Mouse (Mus musculus) thymus, adult 2 months (tissue): ENCODE data around the gene Foxk2. TPM values are rescaled to one million over a fixed set of nuclear protein-coding genes. Genes with fewer than 3 reads are reported as not detected.

Experiments
- DNase-seq: peaks from one replicate; pipeline ENCODE4 v3.0.0; 2021
- H3K27ac ChIP-seq: fragments of 200-500 bp; 2 replicates; pipeline ENCODE4 v1.5.1; 2012; ENCODE audit warnings: low read length, control low read depth; ENCODE audit not compliant: control insufficient read depth, insufficient read depth
- H3K27me3 ChIP-seq: fragments of 200-500 bp; 2 replicates; pipeline ENCODE4 v1.6.1; 2012; ENCODE audit warnings: mild to moderate bottlenecking, low read length, moderate library complexity, mixed read lengths; ENCODE audit not compliant: control insufficient read depth, insufficient read depth
- H3K36me3 ChIP-seq: fragments of 200-500 bp; 2 replicates; pipeline ENCODE4 v1.6.1; 2012; ENCODE audit warnings: mild to moderate bottlenecking, low read length, moderate library complexity; ENCODE audit not compliant: control insufficient read depth, insufficient read depth
- H3K4me1 ChIP-seq: fragments of 200-500 bp; replicated peaks from 2 replicates; pipeline ENCODE4 v1.6.1; 2012; ENCODE audit warnings: low read length; ENCODE audit not compliant: control insufficient read depth, insufficient read depth
- H3K4me3 ChIP-seq: fragments of 200-500 bp; 2 replicates; pipeline ENCODE4 v1.5.1; 2012; ENCODE audit warnings: mild to moderate bottlenecking, low read length, control low read depth, moderate library complexity; ENCODE audit not compliant: control insufficient read depth, insufficient read depth
- CTCF ChIP-seq: fragments of 200-500 bp; IDR thresholded peaks from 2 replicates; pipeline ENCODE4 v1.5.1; 2012; ENCODE audit warnings: mild to moderate bottlenecking, control low read depth, low read length, moderate library complexity, borderline replicate concordance; ENCODE audit not compliant: control insufficient read depth, poor library complexity, insufficient read depth; ENCODE audit errors: extremely low read depth
- POLR2A ChIP-seq: fragments of 200-500 bp; IDR thresholded peaks from 2 replicates; pipeline ENCODE4 v1.6.1; 2012; ENCODE audit warnings: mild to moderate bottlenecking, low read length, control low read depth, moderate library complexity; ENCODE audit not compliant: control insufficient read depth, poor library complexity, insufficient read depth; ENCODE audit errors: extremely low read depth
- WGBS: fragments of 180-500 bp; shearing (Covaris S2); methylation state at CpG from one replicate; pipeline ENCODE4 v1.1.7; 2018; 5-methylcytosine and 5-hydroxymethylcytosine counted together
- polyA plus RNA-seq: library from polyadenylated mRNA; depleted of rRNA; stranded (reverse); fragments of >200 nt; gene quantifications from 2 replicates; pipeline ENCODE4 v1.2.3, GENCODE M21; 2012; rRNA removed

The Foxk2 gene
- polyA plus RNA-seq, 1 experiment: 57.5 TPM

DNA sequence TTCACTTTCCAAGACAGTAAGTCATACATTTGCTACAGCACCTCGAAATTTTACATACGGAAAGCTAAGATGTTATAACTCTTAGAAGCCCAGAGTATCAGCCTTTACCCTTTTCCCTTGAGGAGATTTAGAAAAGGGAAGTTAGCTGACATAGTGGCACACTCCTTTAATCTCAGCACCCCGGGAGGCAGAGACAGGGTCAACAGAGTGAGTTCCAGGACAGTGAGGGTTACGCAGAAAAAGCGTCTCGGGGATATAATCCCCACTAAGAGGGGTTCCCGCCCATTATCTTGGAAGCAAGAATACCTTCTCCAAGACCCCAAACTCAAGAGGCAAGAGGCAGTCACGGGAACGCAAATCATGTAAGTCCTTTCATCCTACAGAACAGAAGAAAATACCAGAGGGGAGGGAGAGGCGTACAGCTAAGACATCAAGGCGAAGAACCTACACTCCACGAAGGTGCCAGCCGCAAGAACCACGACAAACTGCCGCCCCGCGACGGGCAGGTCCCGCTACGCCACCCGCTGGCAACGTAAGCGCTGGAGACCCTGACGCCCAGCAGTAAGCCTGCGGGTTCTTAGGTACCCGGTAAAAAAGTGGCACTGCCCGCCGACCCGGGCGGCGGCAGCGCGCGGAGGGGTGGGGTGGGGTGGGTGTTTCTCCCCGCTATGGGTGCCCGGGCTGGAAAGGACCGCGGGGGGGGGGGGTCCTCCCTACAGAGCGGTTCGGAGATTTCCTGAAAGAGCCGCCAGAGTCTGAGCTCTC lies 93.7 kb downstream of the Foxk2 start:
- TF ChIP-seq CTCF: no peak
- TF ChIP-seq POLR2A: no peak
- peak; percentile 25 for DNase-seq
- WGBS: 1% methylated on average over 41 of the region's 41 CpGs
- no peaks in the 10 kb centered on the region; the same call in 1 of the 2 replicates for H3K36me3 ChIP-seq
- H3K4me1 ChIP-seq: peaks cover 8% of the 10 kb centered on the region
- H3K27me3 ChIP-seq: no peaks in the 10 kb centered on the region
- peak overlapping the region; percentile 71 for H3K4me3 ChIP-seq
- H3K27ac ChIP-seq: 0 out of 2 replicates have a peak overlapping the region, but pooled peaks have one; percentile 14

DNA sequence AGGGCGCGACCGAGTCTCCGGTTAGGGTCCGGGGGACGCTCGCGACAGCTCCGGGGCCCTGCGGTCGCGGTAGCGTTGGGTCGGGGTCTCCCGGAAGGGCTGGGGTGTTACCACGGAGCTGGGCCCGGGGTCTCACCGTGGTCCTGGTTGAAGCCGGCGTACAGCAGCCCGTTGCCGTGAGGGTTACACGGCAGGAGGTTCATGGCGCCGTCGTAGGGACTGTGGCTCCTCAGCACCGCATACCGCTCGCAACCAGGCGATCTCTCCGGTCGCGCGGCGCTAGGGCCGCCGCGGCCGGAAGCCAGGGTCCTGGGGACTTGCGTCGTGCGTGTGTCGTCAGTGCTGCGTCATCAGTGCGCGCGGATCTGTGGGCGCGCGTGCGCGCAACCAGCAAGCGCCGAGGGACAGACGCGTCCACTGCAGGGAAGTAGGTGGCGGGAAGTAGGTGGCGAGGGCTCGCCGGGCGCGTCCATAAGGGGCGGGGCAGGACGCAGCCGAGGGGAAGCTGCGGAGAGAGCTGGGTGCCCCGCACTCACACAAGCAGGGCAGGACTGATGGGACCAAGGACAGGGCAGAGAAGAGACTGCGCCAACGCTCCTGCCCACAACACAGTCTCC lies 94.4 kb downstream of the Foxk2 start, which contains the start of gene Wdr45b:
TSS of gene Wdr45b (minus strand) at position 355 of the 617 bp plus-strand sequence.
- Histone ChIP-seq H3K27me3 (no peaks in the 10 kb centered on the region), H3K4me3 (peak within 1 kb of the TSS; percentile 71), H3K4me1 (peaks cover 8% of the 10 kb centered on the region), H3K36me3 (no peaks in the 10 kb centered on the region), H3K27ac (peak within 1 kb of the TSS; percentile 14; the same call in 1 of the 2 replicates)
- peak; percentile 97 for DNase-seq
- under 1% methylated on average over 69 of the region's 69 CpGs for WGBS
- TF ChIP-seq CTCF (peak; percentile 66), POLR2A (peak; percentile 87)

Other genes with a start within 250 kb of the Foxk2 start
- gene Cd7, start 220.6 kb upstream of the Foxk2 start, polyA plus RNA-seq: 39.2 and 55.2 TPM in 2 replicates
- gene Sectm1b, start 196.4 kb upstream of the Foxk2 start, polyA plus RNA-seq: 0.97 and 1.2 TPM in 2 replicates
- 2.4 and 2.7 TPM in 2 replicates for gene Sectm1a, start 178.8 kb upstream of the Foxk2 start, polyA plus RNA-seq
- gene Tex19.2, start 141.3 kb upstream of the Foxk2 start, polyA plus RNA-seq: 0.04 and 0.08 TPM in 2 replicates
- 0.08 TPM in 1 of 2 replicates, not detected in the other for gene Tex19.1, start 113.8 kb upstream of the Foxk2 start, polyA plus RNA-seq
- 0.75 and 1.5 TPM in 2 replicates for gene Uts2r, start 99.7 kb upstream of the Foxk2 start, polyA plus RNA-seq
- 11.2 and 15.0 TPM in 2 replicates for gene Hexdc, start 55.6 kb upstream of the Foxk2 start, polyA plus RNA-seq
- 6.2 and 7.4 TPM in 2 replicates for gene Ogfod3, start 55.3 kb upstream of the Foxk2 start, polyA plus RNA-seq
- 87.4 and 106 TPM in 2 replicates for gene Cybc1, start 30.7 kb upstream of the Foxk2 start, polyA plus RNA-seq
- gene Narf, start 22.7 kb upstream of the Foxk2 start, polyA plus RNA-seq: 100 and 101 TPM in 2 replicates
- 51.3 and 65.9 TPM in 2 replicates for gene Wdr45b, start 94.5 kb downstream of the Foxk2 start, polyA plus RNA-seq
- 0.57 and 0.74 TPM in 2 replicates for gene Rab40b, start 128.3 kb downstream of the Foxk2 start, polyA plus RNA-seq
- gene Fn3krp, start 161.4 kb downstream of the Foxk2 start, polyA plus RNA-seq: 7.6 and 9.2 TPM in 2 replicates
- 7.0 and 9.5 TPM in 2 replicates for gene Fn3k, start 174.9 kb downstream of the Foxk2 start, polyA plus RNA-seq
- gene Tbcd, start 192.0 kb downstream of the Foxk2 start, polyA plus RNA-seq: 86.5 and 90.0 TPM in 2 replicates